Mouse (Mus musculus): Measurements from ENCODE around the gene Olfr1126. TPM values are rescaled to one million over a fixed set of nuclear protein-coding genes. Genes with fewer than 3 reads are reported as not detected.
"Not testable (repeated sequence)": the region's sequence is repeated elsewhere in the genome, so short reads cannot be mapped to it uniquely, and the experiment has no call there.

Gene Olfr1126
- polyA plus RNA-seq (2016; fragmentation: Nextera tagmentation; extraction: Ambion mirVana) = not detected in 2 replicates

- no peak within 1 kb of the TSS for H3K27ac ChIP-seq
- H3K27me3 ChIP-seq = no peaks in the 10 kb centered on the region
- H3K4me1 ChIP-seq = no peaks in the 10 kb centered on the region
- no peak for ATAC-seq (ENCODE audit: low FRiP score)
- H3K4me3 ChIP-seq = no peak within 1 kb of the TSS
- H3K9ac ChIP-seq = no peak within 1 kb of the TSS
- no peaks in the 10 kb centered on the region for H3K9me3 ChIP-seq (replicated peaks)
- no peak within 1 kb of the TSS for H3K4me2 ChIP-seq (replicated peaks)
- H3K36me3 ChIP-seq = no peaks in the 10 kb centered on the region
Observed at GRCm38 (mm10) chr2:87453662-87454061, at the start of gene Olfr1126. Gene Olfr1126 (plus strand): TSS chr2:87453962.

GRCm38 (mm10) chr2:87416335-87416734 is 37.4 kb upstream of the Olfr1126 start, which contains the start of gene Olfr1123:
Gene Olfr1123 (plus strand): TSS chr2:87416635.
- Histone ChIP-seq H3K4me1 (no peaks in the 10 kb centered on the region), H3K9ac (no peak within 1 kb of the TSS), H3K27ac (no peak within 1 kb of the TSS), H3K36me3 (no peaks in the 10 kb centered on the region), H3K9me3 (replicated peaks) (no peaks in the 10 kb centered on the region), H3K4me2 (replicated peaks) (no peak within 1 kb of the TSS), H3K4me3 (no peak within 1 kb of the TSS), H3K27me3 (no peaks in the 10 kb centered on the region)
- no peak for ATAC-seq (ENCODE audit: low FRiP score)
- 91% methylated on average over 1 of the region's 1 CpGs for WGBS

- Histone ChIP-seq H3K9ac (no peak within 1 kb of the TSS), H3K4me1 (no peaks in the 10 kb centered on the region), H3K36me3 (no peaks in the 10 kb centered on the region), H3K9me3 (replicated peaks) (no peaks in the 10 kb centered on the region), H3K4me3 (no peak within 1 kb of the TSS), H3K27me3 (no peaks in the 10 kb centered on the region), H3K4me2 (replicated peaks) (no peak within 1 kb of the TSS), H3K27ac (no peak within 1 kb of the TSS)
- ATAC-seq (ENCODE audit: low FRiP score) = no peak
- WGBS = 85% methylated on average over 1 of the region's 1 CpGs
Observed at GRCm38 (mm10) chr2:87429975-87430374, 23.8 kb upstream of the Olfr1126 start, which contains the start of gene Olfr1124. Gene Olfr1124 (plus strand): TSS chr2:87430275.

- no peak overlapping the region for H3K27ac ChIP-seq
- 92% methylated on average over 16 of the region's 16 CpGs for WGBS
- no peaks in the 10 kb centered on the region for H3K27me3 ChIP-seq
- no peak for ATAC-seq (ENCODE audit: low FRiP score)
- H3K4me2 ChIP-seq (replicated peaks) = no peak overlapping the region
- no peak overlapping the region for H3K9ac ChIP-seq
- no peak overlapping the region for H3K4me3 ChIP-seq
- H3K36me3 ChIP-seq = no peaks in the 10 kb centered on the region
- H3K4me1 ChIP-seq = no peaks in the 10 kb centered on the region
- H3K9me3 ChIP-seq (replicated peaks) = no peaks in the 10 kb centered on the region
Observed at GRCm38 (mm10) chr2:87437731-87438130, 16.0 kb upstream of the Olfr1126 start.

GRCm38 (mm10) chr2:87461769-87462168 is 8.0 kb downstream of the Olfr1126 start:
- H3K9me3 ChIP-seq (replicated peaks) = no peaks in the 10 kb centered on the region
- no peaks in the 10 kb centered on the region for H3K4me1 ChIP-seq
- no peak overlapping the region for H3K9ac ChIP-seq
- H3K27ac ChIP-seq = no peak overlapping the region
- H3K4me3 ChIP-seq = no peak overlapping the region
- H3K4me2 ChIP-seq (replicated peaks) = no peak overlapping the region
- no peak for ATAC-seq (ENCODE audit: low FRiP score)
- no peaks in the 10 kb centered on the region for H3K36me3 ChIP-seq
- 89% methylated on average over 4 of the region's 4 CpGs for WGBS
- no peaks in the 10 kb centered on the region for H3K27me3 ChIP-seq

- Histone ChIP-seq H3K4me2 (replicated peaks) (no peak overlapping the region), H3K4me3 (no peak overlapping the region), H3K9me3 (replicated peaks) (no peaks in the 10 kb centered on the region), H3K4me1 (no peaks in the 10 kb centered on the region), H3K27me3 (no peaks in the 10 kb centered on the region), H3K9ac (no peak overlapping the region), H3K36me3 (no peaks in the 10 kb centered on the region), H3K27ac (no peak overlapping the region)
- no peak for ATAC-seq (ENCODE audit: low FRiP score)
Observed at GRCm38 (mm10) chr2:87480207-87480606, 26.4 kb downstream of the Olfr1126 start.

GRCm38 (mm10) chr2:87481158-87481557 is 27.4 kb downstream of the Olfr1126 start:
- H3K27me3 ChIP-seq = no peaks in the 10 kb centered on the region
- H3K27ac ChIP-seq = no peak overlapping the region
- H3K4me3 ChIP-seq = no peak overlapping the region
- H3K4me1 ChIP-seq = no peaks in the 10 kb centered on the region
- H3K9ac ChIP-seq = no peak overlapping the region
- 89% methylated on average over 4 of the region's 4 CpGs for WGBS
- no peak overlapping the region for H3K4me2 ChIP-seq (replicated peaks)
- H3K9me3 ChIP-seq (replicated peaks) = no peaks in the 10 kb centered on the region
- no peak for ATAC-seq (ENCODE audit: low FRiP score)
- no peaks in the 10 kb centered on the region for H3K36me3 ChIP-seq

GRCm38 (mm10) chr2:87482276-87482675 is 28.5 kb downstream of the Olfr1126 start:
- Histone ChIP-seq H3K27ac (no peak overlapping the region), H3K4me2 (replicated peaks) (no peak overlapping the region), H3K27me3 (no peaks in the 10 kb centered on the region), H3K4me3 (no peak overlapping the region), H3K9me3 (replicated peaks) (no peaks in the 10 kb centered on the region), H3K4me1 (no peaks in the 10 kb centered on the region), H3K36me3 (no peaks in the 10 kb centered on the region), H3K9ac (no peak overlapping the region)
- WGBS = 79% methylated on average over 2 of the region's 2 CpGs
- no peak for ATAC-seq (ENCODE audit: low FRiP score)

GRCm38 (mm10) chr2:87496993-87497392 is 43.2 kb downstream of the Olfr1126 start, which contains the start of gene Pramel7:
Gene Pramel7 (minus strand): TSS chr2:87497093.
- 91% methylated on average over 3 of the region's 5 CpGs for WGBS
- not testable (repeated sequence) for H3K27me3 ChIP-seq; ATAC-seq (ENCODE audit: low FRiP score)

GRCm38 (mm10) chr2:87506265-87506664 is 52.5 kb downstream of the Olfr1126 start, which contains the start of gene Pramel6:
Gene Pramel6 (plus strand): TSS chr2:87506565.
- Histone ChIP-seq H3K9ac (no peak within 1 kb of the TSS), H3K36me3 (no peaks in the 10 kb centered on the region), H3K4me1 (no peaks in the 10 kb centered on the region), H3K4me3 (no peak within 1 kb of the TSS), H3K9me3 (replicated peaks) (no peaks in the 10 kb centered on the region), H3K4me2 (replicated peaks) (no peak within 1 kb of the TSS), H3K27ac (no peak within 1 kb of the TSS), H3K27me3 (no peaks in the 10 kb centered on the region)
- 87% methylated on average over 6 of the region's 6 CpGs for WGBS
- no peak for ATAC-seq (ENCODE audit: low FRiP score)

More at GRCm38 (mm10) chr2:87496993-87497392, 43.2 kb downstream of the Olfr1126 start, which contains the start of gene Pramel7:
- not testable (repeated sequence) for H3K4me3 ChIP-seq; H3K9ac ChIP-seq; H3K4me2 ChIP-seq (replicated peaks); H3K27ac ChIP-seq; H3K36me3 ChIP-seq; H3K4me1 ChIP-seq; H3K9me3 ChIP-seq (replicated peaks)

Other genes starting within 250 kb of the Olfr1126 start
- not detected in 2 replicates for gene Olfr1113, start 245.0 kb upstream of the Olfr1126 start, polyA plus RNA-seq (2016; fragmentation: Nextera tagmentation; extraction: Ambion mirVana)
- gene Olfr1115, start 205.9 kb upstream of the Olfr1126 start, polyA plus RNA-seq (2016; fragmentation: Nextera tagmentation; extraction: Ambion mirVana) = not detected in 2 replicates
- not detected in 2 replicates for gene Olfr1116, start 186.4 kb upstream of the Olfr1126 start, polyA plus RNA-seq (2016; fragmentation: Nextera tagmentation; extraction: Ambion mirVana)
- not detected in 2 replicates for gene Olfr1118, start 146.4 kb upstream of the Olfr1126 start, polyA plus RNA-seq (2016; fragmentation: Nextera tagmentation; extraction: Ambion mirVana)
- not detected in 2 replicates for gene Olfr1120, start 99.1 kb upstream of the Olfr1126 start, polyA plus RNA-seq (2016; fragmentation: Nextera tagmentation; extraction: Ambion mirVana)
- gene Olfr1121, start 84.1 kb upstream of the Olfr1126 start, polyA plus RNA-seq (2016; fragmentation: Nextera tagmentation; extraction: Ambion mirVana) = not detected in 2 replicates
- not detected in 2 replicates for gene Olfr1122, start 68.1 kb upstream of the Olfr1126 start, polyA plus RNA-seq (2016; fragmentation: Nextera tagmentation; extraction: Ambion mirVana)
- gene Olfr1123, start 37.3 kb upstream of the Olfr1126 start, polyA plus RNA-seq (2016; fragmentation: Nextera tagmentation; extraction: Ambion mirVana) = not detected in 2 replicates
- 0.12 TPM in 1 of 2 replicates, not detected in the other for gene Olfr1124, start 23.7 kb upstream of the Olfr1126 start, polyA plus RNA-seq (2016; fragmentation: Nextera tagmentation; extraction: Ambion mirVana)
- gene Pramel7, start 43.1 kb downstream of the Olfr1126 start, polyA plus RNA-seq (2016; fragmentation: Nextera tagmentation; extraction: Ambion mirVana) = not detected in 2 replicates
- not detected in 2 replicates for gene Pramel6, start 52.6 kb downstream of the Olfr1126 start, polyA plus RNA-seq (2016; fragmentation: Nextera tagmentation; extraction: Ambion mirVana)
- gene Olfr153, start 77.8 kb downstream of the Olfr1126 start, polyA plus RNA-seq (2016; fragmentation: Nextera tagmentation; extraction: Ambion mirVana) = not detected in 2 replicates
- gene Olfr1128, start 91.6 kb downstream of the Olfr1126 start, polyA plus RNA-seq (2016; fragmentation: Nextera tagmentation; extraction: Ambion mirVana) = not detected in 2 replicates
- not detected in 2 replicates for gene Olfr1129, start 119.9 kb downstream of the Olfr1126 start, polyA plus RNA-seq (2016; fragmentation: Nextera tagmentation; extraction: Ambion mirVana)
- gene Olfr1130, start 152.2 kb downstream of the Olfr1126 start, polyA plus RNA-seq (2016; fragmentation: Nextera tagmentation; extraction: Ambion mirVana) = not detected in 2 replicates
- not detected in 2 replicates for gene Olfr1131, start 173.1 kb downstream of the Olfr1126 start, polyA plus RNA-seq (2016; fragmentation: Nextera tagmentation; extraction: Ambion mirVana)
- gene Olfr1132, start 183.6 kb downstream of the Olfr1126 start, polyA plus RNA-seq (2016; fragmentation: Nextera tagmentation; extraction: Ambion mirVana) = not detected in 2 replicates
- not detected in 2 replicates for gene Olfr1133, start 193.4 kb downstream of the Olfr1126 start, polyA plus RNA-seq (2016; fragmentation: Nextera tagmentation; extraction: Ambion mirVana)
- not detected in 2 replicates for gene Olfr1134, start 204.5 kb downstream of the Olfr1126 start, polyA plus RNA-seq (2016; fragmentation: Nextera tagmentation; extraction: Ambion mirVana)
- gene Olfr1135, start 219.7 kb downstream of the Olfr1126 start, polyA plus RNA-seq (2016; fragmentation: Nextera tagmentation; extraction: Ambion mirVana) = not detected in 2 replicates
- gene Olfr1136, start 240.0 kb downstream of the Olfr1126 start, polyA plus RNA-seq (2016; fragmentation: Nextera tagmentation; extraction: Ambion mirVana) = not detected in 2 replicates